Mouse (Mus musculus) kidney, adult 8-10 months (tissue): Measurements from ENCODE around the gene Dach1.

ENCODE experiments used
- DNase-seq, 2 experiments: peaks; one replicate each; pipeline ENCODE4 v3.0.0; 2022

Gene Dach1

DNA sequence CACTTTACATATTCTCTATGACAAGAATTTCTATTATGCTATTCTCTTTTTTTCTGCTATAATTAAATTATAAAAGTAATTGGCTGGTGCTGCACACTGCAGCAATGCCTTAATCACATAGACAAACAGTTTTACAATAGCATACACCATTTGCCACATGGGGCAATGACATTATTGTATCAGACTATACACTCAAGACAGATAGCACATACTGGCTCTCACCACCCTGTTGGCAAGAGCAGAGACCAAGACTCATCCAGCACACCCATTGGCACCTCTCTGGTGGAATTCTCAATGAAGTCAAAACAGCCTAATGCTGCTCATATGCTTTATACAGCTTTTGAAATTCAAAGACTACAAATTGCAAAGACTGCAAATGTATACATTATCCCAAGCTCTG lies 63.4 kb downstream of the Dach1 start:
- no peak for DNase-seq

DNA sequence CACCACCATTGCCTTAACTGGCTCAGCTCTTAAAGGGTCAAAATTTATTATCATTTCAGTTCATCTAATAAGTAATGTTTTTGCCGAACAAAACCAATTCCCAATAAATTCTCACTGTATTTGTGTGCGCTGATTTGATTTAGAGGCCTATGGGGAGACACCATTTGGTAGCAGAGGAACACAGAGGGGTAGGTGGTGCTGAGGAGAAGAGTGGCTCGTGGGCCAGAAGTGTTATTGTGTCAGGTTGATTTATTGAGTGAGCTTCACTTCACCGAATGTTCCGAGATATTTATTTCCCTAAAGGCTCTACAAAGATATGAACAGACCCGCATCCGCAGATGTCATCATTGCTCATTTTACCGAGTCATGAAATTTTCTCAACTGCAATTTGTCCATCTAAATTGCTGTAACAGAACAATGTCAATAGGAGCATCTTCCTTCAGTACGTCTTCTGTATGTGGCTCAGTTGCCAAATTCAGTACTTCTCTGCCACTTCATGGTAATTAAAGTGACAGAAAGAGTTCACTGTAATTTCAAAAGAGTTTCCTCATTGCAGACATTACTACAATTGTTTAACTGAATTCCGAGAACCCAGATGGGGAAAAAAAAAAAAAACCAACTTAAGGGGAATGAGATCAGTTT lies 65.1 kb downstream of the Dach1 start:
- DNase-seq: no peak

DNA sequence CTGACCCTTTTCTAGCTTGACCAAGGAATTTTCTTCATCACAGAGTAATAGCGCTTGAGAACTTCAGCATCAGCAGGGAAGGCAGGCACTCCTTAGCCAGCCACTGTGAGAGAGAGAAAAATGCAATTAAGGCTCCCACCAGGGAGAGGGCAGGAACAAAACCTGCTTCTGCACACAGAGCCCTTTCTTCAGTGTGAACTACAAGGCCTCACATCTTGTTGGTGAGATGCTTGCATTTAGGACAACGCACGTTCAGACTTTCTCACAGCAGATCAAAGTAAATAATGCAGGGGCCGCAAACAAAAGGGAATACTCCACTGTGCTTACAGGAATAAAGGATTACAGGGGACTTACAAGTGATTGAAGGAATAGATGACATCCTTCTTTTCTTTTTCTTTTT lies 74.3 kb downstream of the Dach1 start:
- DNase-seq: no peak

DNA sequence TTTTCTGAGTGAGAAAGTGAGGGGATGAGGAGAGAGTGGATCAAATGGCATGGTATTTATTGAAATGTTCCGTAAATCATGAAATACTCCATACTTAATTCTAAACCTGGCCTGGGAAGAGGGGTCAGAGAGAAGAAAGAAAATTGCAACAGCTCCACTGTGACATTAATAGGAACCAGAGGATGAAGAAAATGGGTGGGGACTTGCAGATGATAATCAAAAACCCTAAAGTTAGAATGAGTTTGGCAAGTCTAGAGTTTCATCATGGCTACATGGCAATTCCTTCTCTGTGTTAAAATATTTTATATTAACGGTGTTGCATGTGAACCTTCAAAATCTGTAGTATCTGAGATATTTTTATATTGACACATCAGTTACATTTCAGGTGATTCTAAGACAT lies 80.3 kb downstream of the Dach1 start:
- DNase-seq: no peak

DNA sequence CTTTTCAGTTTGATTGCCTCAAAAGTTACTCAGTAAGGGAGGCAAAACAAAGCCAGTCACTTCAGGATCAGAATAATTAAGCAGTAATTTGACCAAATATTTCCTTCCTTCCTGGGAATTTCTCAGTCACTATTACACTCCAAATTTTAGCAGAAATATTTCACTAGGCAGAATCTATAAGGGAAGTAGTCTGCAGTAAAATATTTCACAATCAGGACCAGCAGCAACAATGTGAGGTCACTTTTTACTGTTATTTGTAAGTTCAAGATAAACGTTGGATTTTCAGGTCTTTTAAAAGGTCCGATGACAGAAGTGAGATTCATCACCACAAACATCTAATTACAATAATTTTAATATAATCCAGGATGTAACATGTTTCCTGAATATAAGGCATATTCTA lies 82.2 kb downstream of the Dach1 start:
- no peak for DNase-seq

DNA sequence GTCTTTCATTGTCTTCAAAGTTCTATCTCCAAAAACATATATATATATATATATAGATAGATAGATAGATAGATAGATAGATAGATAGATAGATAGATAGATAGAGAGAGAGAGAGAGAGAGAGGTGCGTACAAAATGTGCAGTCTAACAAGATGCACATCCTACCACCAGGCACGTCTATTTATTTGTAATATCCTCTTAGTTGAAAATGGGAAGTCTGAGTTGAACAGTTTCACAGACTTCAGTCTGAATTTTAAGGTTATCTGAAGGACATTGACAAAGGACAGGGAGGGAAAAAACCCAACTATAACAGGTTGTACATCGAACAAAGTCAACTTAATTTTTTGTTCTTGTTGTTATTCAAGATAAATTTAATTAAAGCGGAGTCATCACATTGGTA lies 82.8 kb downstream of the Dach1 start:
- no peak for DNase-seq

DNA sequence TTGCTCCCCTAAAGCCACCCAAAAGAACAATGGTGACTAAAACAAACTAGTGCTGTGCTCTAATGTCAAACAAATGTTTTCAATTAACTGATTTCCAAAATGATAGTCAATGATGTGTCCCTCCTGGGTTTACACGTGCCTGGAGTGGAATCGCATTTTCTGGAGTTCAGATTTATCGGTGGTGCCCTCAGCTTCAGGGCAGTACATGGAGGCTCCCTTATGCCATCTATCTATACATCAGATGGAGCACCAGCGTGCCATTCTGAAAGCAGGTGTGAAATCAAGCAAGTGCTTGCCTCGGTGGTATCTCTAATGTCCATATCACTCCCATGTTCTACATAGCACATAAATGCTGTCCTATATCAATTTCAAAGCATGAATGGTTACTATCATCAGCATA lies 84.4 kb downstream of the Dach1 start:
- DNase-seq: no peak

DNA sequence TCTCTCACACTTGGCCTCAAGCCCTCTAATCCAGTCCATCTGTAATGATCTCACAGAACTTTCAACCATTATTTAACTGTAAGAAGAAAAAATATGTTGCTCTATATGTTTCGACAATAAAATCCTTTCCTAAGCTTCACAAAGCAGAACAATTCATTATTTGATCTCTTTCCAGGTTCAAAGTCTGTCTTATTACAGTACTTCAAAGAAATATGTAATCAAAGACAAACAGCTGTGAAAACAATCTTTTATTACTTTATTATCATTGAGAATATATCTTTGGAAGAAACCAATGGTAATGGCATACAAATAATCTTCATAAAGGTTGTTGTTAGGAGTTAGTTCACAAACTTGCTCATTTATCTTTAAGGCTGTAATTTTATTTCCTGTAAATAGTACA lies 84.8 kb downstream of the Dach1 start:
- no peak for DNase-seq

DNA sequence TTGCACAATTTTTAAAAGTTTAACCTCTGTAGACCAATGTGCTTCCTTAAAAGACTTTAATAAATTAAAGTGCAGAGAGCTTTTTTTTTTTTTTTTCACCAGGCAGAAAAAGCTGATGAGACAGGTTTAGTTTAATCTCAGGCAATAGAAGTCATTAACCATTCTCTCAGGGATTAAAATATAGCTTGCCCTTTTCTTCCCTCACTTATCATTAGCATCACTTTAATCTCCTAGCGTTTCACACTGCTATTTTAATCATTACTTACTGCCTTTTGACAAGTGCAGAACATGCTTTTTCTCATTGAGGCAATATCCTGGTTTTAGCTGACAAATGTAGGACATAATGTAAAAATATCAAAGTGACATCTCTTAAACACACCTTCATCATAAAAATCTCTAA lies 86.1 kb downstream of the Dach1 start:
- DNase-seq: no peak

DNA sequence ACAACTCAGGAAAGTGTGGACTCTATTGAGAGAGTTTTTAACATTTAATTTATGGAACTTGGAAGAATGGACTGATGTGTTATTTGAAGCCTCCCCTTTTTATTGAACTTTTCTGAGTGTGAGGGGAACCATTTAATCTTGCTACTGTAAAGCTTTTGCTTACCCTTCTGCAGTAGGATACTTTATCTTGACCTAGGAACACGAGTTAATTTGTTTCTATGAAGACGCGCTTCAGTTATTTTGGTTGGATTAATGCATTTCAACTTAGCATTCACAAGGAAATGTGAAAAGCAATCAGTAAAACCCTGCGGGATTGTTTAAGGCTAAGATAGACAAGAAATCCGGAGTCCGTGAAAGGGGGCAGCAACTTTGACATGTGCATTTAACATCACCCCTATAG lies 89.6 kb downstream of the Dach1 start:
- no peak for DNase-seq

DNA sequence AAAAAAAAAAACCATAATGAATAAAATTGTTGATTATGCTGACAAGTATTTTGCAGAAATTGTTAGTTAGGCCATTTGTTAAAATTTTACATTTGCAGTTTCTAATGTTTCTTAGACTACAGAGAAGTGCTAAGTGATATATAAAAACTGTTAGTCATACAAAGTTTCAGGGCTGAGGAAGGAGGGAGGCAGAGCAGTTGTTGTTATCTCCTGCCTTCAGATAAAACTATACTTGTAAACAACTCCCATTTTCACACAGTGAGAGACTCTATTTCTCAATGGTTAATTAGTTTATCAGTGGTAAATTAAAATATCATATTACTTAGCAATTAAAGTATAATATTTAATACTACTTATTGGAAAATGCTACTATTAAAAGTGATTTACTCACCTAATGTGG lies 91.6 kb downstream of the Dach1 start:
- no peak for DNase-seq

DNA sequence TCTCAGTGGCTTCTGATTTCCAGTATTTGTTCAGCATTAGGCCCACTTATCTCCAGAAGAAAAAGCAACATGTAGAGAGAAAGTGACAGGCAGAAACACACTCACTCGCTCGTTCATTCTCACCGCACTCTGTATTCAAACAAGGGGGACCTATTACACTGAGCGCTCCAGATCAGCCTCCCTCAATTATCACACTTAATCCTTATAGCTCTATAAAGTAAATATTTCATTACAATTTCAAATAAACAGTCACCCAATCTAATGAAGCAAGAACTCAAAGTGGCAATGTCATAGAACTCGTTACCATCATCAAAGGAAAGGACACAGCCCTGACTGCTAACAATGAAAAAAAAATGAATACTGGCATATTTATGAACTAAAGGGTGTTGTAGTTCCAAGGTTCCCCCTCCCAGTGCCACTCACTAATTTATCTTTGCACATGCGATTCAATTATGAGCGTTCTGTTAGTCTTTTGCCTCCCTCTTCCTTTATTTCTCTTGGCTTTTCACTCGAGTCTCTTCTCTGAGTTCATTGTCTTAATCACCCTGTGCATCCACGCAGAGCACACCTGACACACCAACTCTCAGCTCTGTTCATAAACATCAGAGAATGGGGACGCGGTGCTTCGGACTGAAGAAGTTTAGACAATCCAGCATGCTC lies 96.0 kb downstream of the Dach1 start:
- DNase-seq: no peak

DNA sequence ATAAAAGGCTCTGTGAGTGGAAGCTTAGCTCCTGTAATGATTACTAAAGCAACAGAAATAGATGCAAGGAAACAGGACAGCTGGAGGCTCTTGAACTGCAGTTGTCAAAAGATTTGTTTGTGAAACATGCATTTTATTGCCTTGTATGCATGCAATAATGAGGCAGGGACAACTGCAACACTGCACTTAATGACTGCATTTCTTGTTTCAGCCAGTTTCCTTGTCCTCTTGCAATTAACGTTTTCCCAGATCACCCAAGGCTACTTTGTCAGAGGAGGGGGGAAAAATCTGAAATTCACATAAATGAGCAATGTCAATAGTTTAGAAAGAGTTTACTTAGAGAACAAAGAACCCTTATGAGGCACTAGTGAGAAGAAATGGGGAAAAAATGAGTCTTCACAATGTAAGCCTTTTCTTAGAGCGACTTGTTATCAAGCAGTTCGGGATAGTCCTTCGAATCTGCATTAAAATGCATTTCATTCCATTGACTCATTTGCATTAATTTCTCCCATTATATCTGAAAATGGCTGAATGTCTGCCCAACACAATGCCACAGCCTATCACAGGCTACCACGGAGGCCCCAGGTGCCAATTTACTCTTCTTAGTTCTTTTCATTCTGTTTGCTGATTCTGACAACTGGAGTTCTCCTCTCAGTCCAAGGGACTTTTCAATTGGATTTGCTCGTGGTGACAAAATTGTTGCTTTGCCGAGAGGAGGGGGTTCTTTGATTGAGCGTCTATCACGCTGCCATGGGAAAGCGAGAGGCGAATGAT lies 96.7 kb downstream of the Dach1 start:
- no peak for DNase-seq

DNA sequence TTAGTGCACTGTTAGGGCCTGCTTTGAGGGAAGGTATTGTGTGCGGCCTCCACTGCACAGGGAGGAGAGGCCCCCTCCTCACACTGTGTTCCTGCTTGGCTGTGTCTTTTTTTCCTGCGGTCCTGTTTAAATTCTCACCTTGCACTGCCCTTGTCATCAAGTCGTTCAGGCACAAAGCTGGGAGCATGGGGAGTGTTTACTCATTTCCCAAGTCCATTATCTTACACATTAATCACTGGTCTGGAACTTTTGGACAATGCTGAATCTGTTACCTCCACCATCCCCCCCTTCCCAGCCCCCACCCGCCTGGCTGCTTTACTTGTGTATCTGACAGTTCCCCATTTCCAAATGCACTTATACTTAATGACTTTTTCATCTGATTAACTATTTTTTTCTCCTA lies 97.7 kb downstream of the Dach1 start:
- DNase-seq: peak in 1 of 2 experiments; percentile 28

DNA sequence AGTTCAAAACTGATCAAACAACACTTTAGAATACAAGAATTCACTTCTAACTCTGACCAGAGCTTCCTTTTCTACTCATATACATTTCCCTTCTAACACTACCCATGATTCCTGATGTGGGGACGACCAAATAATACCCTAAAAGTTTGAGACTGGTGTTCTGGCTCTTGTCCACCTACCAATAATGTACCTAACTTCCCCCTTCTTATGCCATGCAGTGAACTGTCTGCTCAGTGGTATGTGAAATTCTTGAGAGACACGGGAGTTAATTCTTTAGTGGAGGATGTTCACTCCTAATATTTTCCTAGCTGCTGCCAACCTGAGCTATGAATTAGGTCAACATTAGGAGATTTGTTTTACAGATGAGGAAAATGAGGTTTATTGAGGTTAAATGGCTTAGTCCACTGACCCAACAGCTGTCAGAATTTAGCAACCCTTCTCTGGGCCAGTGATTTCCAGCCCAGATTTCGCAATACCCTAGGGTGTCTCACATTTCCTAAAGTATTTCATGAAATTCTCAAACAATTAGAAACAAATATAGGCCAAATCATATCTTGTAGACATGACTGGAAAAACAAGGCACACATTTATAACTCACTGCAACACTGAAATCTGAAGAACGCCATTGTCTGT lies 102.2 kb downstream of the Dach1 start:
- DNase-seq: no peak

DNA sequence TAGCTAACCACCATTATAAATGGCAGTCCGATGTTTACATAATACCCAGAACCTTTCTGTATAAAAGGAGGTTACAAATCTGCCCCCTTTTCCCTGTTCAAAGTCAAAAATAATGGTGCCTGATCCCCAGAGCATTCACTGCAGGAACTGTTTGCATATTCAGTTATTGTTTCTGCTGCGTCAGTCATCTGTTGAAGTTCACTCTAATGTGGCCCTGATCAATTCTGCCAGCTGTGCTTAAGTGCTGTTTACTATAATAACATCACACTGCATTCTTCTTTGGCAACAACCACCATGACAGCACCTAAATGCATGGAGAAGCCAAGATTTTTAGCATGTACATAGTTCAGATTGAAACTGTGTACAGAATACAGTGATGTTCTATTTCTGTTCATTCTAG lies 105.4 kb downstream of the Dach1 start:
- no peak for DNase-seq

DNA sequence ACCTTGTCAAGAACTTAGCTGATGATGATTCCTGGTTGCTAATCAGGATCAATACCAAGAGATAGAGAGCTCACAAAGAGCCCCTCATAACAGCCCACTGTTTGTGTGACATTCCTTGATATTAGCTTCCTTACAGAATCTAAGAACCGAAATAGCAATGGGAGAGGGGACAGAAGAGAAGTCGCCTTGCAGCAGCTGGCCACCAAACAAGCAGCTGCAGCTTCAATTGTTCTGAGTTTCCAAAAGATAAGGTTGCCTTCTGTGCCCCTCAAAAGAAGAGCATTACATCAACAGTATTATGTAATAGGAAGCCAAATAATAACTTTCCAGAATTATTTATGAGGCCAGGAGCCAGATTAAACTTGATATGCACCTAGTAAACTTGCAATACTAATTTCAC lies 120.2 kb downstream of the Dach1 start:
- DNase-seq: no peak

DNA sequence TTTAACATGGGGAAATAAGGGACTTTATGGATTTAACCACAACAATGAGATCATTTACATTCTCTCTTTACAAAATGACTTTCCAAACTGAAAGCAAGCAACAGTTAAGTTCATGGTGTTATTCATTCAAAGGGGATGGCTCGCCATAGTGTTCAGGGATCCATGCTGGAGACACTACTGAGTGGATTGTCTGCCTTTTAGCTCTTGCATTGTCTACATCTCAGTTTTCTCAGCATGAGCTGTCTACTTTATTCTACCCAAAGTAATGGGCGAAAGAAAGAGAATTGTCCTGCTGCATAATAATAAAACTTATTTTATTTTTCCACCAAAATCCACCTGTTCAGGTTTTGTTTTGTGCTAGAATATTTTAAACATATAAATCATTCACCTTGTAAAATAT lies 121.2 kb downstream of the Dach1 start:
- DNase-seq: no peak

DNA sequence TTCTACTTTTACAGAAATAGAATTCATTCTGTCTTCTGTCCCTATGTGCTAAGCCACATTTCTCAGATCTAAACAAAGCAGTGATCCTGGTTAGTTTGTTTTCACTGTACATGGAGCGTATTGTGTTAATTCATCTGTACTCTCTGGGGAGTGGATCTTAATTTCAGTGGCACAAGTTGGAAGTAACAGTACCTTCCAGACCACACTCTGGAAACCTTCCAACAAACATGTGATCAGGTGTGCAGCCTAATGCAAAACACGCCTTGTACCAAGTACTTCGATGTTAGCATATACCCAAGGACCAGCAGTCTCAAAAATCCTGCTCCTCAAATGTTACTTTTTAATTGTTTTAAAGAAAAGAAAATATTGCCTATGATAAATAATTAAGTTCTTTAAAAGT lies 121.9 kb downstream of the Dach1 start:
- no peak for DNase-seq

DNA sequence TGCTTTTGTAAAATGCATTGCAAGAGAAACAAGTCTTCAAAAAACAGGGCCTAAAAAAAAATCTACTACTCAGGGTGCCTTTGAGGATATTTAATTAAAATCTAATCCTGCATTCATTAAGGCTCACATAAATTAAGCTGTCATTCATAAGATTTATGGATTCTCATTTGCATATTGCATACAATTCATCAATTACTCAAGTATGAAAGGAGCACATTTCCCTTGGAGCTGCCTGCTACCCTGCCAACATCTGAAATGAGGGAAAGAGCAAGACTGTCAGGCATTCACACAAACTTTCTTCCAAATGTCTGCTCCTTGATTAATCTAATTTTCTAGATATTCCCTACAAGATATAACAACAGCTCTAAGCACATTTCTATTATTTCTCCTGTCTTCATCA lies 122.6 kb downstream of the Dach1 start:
- no peak for DNase-seq

DNA sequence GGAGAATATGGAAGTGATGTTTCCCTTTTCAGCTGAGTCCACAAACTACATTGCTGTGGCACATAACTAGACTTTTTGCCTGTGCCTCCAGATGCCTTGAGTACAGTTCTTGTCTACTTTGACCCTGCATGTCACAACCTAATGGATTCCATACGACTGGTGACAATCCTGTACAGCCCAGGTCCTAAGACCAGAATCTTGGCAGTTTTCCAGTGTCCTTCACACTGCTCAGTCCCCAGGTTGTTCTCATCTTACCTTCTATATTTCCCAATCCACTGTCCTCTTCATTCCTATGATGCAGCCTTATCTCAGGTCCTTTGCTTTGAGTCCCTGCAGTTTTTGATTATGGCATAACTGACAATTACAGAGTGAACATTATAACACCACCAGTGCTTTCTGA lies 131.0 kb downstream of the Dach1 start:
- no peak for DNase-seq

DNA sequence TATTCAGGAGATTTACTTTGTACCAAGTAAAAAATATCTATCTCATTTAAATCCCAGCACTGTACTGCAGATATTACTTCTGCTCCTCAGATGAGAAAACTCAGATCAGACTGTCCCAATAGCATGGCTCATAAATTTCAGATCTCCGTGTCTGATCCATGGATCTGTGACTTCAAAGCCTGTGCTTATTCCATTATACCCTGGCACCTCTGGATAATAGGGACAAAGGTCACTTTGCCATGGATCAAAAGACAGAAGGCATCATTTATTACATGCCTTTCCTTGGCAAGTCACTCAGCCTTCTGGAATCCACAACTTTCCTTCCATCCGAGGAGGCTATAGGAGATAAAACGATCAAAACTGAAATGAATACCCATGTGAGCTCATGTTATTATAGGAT lies 132.4 kb downstream of the Dach1 start:
- peak; percentile 11 to 21 for DNase-seq

DNA sequence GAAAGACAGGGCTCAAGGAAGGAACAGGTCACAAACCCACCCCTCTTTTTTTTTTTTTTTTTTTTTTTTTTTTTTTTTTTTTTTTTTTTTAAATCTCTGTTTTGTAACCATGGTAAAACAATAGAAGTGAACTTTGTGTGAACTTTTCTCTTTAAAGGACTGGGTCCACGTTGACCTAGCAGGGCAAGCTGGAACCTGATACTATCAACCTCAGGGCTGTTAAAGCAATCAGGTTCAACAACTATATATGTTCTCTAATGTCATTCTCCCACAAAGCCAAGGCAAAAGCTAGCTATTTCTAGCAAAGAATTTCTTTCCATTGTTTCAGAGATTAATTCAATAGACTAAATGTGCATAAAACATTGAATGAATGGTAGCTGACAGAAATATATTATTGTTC lies 134.3 kb downstream of the Dach1 start:
- no peak for DNase-seq

DNA sequence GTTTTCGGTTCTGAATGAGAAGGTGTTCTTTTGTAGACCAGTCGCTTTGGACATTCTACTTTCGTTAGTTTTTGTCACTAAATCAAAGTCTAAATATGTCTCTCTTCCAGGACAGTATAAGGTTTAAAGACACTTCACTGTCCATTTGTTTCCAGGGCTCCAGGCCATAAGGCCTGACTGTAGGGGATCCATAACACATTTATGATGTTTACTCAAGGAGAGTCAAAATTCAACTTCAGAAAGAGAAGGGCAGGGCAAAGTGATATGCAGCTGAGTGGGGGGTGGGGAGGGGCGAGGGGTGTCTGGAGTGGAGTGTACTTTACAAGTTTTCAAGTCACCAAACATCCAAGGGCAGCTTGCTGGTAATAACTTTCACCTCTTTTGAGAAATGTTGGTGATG lies 146.0 kb downstream of the Dach1 start:
- no peak for DNase-seq
